Mouse (Mus musculus) ovary, adult 18-20 months (tissue): ENCODE results near the gene Cd300lg.

ENCODE experiments used
- DNase-seq: peaks from one replicate; pipeline ENCODE4 v3.0.0; 2022; ENCODE audit warnings: low spot score, mixed read lengths

The Cd300lg gene

DNA sequence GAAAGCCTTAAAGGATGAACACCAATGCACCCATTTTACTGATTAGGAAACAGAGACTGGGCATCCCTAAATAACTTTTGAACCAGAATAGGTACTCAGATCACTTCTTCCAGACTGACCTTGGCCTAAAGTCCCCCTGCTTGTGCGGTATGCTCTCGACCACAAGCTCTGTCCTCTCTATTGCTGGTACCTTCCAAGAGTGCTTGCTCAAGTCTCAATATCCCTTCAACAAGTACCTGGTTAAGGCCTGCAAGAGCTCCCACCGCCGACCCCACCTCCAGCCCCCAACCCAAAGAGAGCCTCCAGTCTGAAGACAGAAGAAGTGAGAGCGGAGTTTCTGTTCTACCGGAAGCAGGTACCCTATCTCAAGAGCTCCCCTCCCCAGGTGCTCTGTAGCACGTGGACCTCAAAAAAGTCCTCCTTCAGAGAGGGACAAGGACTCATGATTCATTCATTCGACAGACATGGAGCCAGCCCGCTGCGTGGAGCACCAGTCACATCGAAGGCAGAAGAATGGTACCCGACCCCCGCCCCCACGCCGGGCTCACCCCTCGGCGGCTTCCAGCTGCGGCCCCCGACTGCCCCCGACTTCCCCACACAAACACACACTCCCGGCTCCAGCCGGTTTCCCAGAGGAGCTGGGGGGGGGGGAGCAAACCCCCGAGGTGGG is 15.2 kb upstream of the Cd300lg start:
- DNase-seq = no peak

DNA sequence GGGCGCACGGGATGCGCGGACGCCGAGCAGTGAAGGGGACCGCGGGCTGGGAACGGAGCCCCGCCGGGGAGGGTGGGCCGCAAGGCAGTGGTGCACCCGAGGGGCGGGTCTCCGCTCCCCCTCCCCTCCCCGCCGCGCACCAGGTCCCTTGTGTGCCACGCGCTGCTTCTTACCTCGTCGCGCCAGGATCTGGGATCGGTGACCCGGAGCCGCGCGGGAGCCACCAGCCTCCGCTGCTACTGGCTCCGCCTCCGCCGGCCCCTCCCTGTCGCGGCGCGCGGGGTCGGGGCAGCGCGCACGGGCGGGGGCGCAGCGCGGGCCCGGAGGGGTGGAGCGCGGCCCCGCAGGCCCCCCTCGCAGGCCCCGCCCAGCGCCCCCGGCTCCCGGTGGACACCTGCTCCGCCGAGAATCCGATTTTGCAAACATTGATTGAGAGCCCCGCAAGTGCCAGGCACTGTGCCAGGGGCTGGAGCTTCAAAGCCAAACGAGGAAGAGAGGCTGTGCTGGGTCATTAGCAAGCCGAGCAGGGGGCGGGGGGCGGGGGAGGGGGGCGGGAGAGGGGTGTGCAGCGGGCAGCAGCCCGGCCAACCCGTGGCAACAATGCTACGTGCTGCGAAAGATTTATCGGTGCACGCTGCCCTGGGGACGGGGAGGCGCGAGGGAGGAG is 14.5 kb upstream of the Cd300lg start:
- peak; percentile 77 for DNase-seq

DNA sequence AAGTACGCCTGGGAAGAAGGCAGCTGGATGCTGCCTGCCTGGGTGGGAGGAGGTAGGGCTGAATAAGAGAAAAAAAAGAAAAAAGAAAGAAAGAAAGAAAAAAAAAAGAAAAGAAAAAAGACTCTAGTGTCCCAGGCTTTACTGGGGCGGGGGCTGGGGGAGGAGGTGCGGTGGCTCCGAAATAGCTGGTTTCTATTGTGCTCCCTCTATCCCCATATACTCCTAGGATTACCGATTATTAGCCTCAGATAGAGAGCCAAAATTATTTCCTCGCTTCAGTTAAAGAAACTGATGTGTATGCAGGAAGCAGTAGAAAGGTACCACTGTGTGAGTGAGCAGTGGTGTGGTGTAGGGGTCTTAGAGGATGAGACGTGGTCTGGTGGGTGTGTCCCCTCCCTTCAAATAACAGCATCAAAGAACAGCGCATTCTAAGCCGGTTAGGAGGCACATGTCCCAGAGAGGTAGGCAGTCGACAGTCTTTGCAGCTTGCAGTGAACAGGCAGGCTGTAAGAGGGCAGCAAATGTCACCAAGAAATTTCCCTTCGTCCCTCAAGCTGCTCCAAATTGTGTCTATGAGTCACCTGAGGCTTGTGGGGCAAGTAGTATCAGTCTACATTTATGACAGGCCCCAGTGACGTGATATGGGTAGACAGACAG is 13.8 kb upstream of the Cd300lg start:
- no peak for DNase-seq

DNA sequence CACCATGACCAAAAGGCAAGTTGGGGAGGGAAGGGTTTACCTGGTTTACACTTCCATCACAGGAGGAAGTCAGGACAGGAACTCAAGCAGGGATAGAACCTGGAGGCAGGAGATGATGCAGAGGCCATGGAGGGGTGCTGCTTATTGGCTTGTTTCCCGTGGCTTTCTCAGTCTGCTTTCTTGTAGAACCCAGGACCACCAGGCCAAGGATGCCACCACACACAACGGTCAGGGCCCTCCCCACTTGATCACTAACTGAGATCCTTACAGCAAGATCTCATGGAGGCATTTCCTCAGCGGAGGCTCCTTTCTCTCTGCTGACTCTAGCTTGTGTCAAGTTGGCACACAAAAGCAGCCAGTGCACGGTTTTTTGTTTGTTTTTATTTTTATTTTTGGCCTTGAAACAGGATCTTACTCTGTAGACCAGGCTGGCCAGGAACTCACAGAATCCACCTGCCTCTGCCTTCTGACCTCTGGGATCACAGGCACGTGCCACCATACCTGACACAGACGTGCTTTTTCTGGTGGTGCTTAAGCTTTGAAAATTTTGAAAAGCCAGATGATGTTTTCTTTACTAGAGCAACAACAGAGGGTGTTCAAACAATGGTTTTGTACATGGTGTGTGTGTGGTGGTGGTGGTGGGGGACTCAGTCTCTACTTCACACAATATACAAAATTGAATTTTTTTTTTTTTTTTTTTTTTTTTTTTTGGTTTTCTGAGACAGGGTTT is 13.1 kb upstream of the Cd300lg start, which contains the start of gene Mpp3:
TSS of gene Mpp3 (minus strand) at position 375 of the 730 bp plus-strand sequence.
- DNase-seq = no peak

DNA sequence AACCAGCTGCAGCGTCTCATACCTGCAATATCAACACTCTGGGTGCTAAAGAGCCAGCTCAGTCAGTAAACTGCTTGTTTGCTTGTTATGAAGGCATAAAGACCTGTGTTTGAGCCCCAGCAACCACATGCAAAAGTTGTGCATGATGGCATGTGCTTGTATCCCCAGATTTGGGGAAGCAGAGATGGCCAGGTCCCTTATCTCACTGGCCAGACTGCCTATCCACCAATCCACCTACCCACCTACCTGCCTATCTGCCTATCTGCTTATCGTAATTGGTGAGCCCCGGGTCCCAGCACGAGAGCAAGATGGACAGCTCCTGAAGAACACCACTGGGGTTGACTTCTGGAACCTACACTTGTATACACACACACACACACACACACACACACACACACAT is 12.0 kb upstream of the Cd300lg start:
- DNase-seq = no peak

DNA sequence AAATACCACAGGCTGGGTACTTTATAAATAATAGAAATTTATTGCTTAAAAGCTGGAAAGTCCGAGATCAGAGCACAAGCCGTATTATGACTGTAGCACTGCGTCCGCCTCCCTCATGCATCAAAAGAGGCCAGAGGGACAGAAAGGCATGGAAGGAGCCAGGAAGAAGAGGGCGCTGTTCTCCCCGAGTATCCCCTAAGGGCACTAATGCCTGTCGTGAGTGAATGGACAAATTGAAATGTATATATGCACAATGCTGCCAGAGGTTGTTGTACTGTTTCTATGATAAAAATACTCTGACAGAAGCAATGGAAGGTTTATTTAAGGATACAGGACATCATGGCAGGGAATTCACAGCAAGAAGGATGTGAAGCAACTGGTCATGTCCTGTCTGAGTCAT is 11.3 kb upstream of the Cd300lg start:
- no peak for DNase-seq

DNA sequence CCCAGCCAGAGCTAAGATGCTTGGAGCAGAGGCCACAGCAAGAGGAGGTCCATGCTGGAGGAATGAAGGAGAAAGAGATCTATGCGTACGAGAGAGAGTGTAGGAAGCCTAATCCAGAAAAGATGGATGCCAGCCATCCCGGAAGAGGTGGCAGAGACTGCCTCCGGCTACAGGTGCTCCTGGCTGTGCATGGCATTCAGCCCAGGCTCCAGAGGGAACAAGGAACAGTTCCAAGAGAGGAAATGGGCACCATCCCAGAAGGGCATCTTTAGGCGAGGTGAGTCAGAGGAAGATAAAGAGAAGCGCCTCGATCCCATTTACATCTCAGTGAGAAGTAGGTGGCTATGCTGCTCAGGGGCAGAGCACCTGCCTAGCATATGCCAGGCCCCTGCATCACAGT is 10.2 kb upstream of the Cd300lg start:
- no peak for DNase-seq

DNA sequence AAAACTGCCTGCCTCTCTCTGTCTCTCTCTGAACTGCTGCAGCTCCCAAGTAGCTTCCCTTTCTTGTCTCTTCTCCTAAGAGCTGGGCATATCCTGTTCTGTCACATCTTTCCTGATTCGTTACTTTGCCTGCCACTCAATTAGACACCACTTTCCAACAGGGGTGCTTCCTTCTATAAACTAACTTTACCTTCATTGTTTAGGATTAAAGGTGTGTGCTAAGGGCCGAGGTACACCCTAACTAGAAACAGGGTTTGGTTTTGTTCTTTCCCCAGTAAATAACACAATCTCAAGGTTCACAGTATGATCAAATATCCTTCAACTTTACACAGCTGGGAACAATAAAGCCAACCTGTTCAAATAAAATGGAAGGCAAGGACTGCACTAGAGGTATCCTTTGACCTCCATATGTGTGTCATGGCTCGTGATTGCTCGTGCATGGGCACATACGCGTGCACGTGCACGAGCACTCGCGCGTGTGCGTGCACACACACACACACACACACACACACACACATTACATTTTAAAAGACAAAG is 8.2 kb upstream of the Cd300lg start:
- no peak for DNase-seq

DNA sequence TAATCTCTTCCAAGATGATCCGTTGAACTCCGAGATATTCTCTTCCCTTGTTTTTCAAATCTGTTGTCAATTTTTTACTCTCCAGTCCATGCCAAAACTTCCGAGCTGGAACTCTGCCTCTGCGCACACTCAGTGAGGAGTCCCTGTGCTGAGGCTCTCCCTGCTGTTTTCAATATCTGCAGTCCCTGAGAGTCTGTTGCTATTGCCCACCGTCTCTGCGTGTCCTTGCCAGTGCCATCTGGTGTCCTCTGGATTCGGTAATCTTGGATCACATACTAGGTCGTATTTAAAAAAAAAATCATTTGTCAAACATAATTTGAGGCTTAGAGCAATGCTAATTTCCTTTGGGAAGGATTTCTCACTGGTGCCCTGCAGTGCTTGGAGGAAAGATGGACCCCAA is 6.4 kb upstream of the Cd300lg start:
- peak; percentile 50 for DNase-seq

DNA sequence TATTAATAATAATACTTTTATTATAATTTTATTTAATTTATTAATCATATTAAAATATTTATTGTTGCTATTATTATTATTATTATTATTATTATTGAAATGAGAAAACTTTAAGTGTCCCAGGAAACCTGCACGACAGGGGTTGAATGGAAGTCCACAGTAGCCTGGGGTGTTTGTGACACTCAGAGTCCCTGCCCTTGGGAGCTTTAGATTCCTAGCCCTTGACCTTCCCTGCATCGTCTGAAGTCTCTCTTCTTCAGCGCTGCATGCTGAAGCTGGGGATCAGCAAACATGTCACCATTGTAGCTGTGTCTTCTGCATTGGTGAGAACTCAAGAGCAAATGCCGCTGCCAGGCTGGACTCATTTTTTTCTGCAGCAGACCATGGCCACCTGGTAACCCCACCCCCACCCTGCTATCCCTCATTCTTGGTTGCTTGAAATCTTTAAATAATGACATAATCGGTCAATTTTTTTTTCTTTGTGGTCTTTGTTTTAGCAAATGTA is 5.8 kb upstream of the Cd300lg start:
- no peak for DNase-seq

DNA sequence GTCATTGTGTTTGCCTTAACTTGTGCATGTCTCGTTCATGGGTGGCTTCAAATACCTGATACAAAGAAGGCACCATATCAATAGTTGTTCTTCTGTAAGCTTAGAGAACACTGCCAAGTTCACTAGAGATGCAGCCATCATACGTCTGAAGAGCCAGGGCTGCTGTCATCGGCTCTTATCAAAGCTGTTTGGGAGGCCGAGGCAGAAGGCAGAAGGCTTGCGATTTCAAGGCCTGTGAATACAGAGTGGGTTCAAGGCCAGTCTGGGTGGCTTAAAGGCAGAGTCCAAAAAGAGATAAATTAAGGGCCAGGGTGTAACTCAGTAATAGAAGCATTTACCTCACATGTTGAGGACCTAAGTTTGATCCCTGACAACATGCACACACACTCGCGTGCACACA is 5.0 kb upstream of the Cd300lg start:
- DNase-seq = peak; percentile 47

DNA sequence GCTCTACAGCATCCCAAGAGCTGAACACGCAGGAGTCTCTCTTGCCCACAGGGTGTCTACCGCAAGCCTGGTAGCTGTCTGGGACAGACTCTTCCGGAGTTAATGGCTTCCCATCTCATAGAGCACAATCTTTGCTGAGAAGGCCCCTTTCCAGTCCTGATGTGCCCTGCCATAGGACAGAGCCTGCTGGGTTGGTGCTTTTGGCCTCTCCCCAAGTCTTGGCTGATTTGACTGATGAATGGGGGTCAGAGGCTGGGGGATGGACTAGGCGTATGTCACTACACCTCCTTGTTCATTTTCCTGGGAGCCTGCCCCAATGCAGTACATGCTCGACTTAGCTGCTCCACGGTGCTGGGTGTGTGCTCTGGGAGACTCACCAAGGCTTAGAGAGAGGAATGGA is 3.5 kb upstream of the Cd300lg start:
- DNase-seq = no peak

DNA sequence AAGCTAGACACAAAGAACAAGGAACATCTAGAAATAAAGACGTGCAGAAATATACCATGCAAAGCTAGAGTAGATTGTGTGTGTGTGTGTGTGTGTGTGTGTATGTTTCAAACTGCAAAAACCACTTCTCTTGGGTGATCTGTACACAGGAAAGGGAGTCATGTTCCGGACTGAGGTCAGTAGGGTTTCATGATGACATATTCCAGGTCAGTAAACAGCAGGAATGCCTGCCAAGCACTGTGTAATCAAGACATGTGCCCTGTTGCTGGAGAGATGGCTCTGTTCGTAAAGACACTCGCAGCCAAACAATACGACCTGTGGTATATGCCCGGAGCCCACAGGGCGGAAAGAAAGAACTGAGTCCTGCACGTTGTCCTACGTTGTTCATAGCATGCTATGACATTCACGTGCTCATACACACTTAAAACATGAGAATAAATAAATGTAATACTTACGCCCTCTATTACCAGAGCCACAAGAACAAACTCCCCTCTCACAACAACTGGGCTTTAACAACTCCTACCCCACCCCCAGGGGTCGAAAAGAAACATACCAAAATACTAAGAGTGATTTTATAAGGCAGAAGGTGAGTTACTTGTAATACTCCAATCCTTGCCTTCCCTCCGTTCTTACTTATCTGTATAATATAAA is 1.7 kb upstream of the Cd300lg start:
- DNase-seq = no peak

DNA sequence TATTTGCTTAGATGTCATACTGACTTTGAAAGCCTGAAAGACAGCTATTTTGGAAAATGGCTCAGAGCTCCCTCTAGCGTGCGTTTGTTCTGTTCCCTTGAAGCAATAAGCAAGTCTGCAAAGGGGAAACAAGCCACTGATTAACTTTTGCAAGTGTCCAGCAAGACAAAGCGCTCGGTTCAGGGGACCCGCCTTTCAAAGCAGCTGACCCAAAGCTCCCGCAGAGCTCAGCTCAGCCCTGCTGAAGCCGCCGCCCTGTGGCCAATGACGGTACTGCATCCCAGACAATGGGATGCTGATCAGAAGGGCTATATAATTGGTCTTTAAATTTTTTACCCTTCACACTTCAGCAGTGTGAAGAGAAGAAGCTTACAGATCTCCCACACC is 1.2 kb upstream of the Cd300lg start:
- peak; percentile 80 for DNase-seq

DNA sequence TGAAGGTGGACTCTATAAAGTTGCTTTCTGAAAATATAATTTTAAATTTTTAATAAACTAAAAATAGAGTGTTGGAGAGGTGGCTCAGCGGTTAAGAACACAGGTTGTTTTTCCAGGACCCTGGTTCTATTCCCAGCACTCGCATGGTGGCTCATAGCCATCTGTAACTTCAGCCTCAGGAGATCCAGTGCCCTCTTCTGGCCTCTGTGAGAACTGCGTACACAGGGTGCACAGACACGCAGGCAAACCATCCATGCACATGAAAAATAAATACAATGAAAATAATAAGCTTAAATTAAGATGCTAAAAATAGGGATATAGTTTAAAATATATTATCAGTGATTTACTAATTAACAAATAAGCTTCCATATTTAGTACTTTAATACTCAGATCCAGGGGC is 663 bp upstream of the Cd300lg start:
- DNase-seq = no peak

DNA sequence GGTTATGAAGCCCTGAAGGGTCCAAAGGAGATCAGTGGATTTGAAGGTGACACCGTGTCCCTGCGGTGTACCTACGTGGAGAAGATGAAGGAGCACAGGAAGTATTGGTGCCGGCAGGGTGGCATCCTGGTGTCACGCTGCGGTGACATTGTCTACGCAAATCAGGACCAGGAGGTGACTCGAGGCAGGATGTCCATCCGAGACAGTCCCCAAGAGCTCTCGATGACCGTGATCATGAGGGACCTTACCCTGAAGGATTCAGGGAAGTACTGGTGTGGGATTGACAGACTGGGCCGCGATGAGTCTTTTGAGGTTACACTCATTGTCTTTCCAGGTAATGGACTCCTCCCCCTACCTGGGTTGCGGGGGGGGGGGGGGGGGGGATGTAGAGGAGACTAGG is 1.7 kb downstream of the Cd300lg start:
- no peak for DNase-seq

DNA sequence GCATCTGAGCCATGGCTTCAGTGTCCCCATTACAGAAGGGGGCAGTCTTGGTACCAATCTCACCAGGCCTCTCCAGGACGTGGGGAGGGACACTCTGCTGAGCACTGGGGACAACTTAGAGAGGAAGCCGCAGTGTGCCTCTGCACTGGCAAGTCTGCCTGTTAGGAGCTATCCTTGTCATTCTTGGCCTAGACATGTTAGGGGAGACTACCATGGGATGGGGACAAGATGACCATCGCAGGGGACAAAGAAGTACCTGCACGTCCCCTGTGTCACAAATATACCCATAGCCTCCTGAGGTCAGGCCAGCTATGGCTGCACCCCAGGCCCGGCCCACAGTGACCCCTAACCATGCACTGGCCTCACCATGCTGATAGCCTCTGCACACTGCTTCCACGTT is 2.1 kb downstream of the Cd300lg start:
- DNase-seq = no peak

DNA sequence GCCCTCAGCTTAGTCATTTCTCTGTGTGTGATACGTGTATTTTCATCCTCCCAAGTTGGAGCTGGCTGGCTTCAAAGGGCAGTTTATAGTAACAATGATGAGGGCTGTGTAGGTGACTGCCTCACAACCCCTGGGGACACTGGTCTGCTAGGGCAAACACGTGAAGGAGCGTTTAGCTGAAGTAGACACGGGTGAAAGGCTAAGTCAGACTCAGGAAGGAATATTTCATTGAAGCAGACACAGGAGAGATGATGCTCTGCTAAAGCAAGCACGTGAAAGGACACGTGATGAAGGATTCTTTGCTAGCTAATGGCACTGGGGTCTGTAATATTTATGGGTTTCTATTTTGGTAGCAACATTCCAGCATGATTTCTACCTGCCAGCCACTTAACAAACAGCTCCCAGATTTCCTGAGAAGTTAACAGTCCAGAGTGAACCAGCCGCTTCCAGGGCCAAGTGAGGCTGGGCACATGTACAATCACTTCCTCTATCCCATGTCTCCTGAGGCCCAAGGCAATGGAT is 3.4 kb downstream of the Cd300lg start:
- DNase-seq = no peak

DNA sequence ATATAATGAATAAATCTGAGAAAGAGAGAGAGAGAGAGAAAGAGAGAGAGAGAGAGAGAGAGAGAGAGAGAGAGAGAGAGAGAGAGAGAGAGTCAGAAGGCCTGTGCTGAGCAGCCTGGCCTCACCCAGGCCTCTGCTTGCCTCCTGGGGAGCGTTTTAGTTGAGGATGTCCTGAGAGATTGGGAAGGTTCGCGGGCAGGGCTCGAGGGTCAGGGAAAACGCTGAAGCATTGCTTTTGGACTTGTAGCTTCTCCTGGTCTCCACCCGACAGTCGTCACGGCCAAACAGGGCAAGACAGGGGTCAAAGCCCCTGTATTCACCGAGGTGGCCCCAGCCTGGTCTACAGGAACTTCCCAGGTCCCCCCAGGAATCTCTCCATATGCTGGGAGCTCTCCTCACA is 5.3 kb downstream of the Cd300lg start:
- no peak for DNase-seq

DNA sequence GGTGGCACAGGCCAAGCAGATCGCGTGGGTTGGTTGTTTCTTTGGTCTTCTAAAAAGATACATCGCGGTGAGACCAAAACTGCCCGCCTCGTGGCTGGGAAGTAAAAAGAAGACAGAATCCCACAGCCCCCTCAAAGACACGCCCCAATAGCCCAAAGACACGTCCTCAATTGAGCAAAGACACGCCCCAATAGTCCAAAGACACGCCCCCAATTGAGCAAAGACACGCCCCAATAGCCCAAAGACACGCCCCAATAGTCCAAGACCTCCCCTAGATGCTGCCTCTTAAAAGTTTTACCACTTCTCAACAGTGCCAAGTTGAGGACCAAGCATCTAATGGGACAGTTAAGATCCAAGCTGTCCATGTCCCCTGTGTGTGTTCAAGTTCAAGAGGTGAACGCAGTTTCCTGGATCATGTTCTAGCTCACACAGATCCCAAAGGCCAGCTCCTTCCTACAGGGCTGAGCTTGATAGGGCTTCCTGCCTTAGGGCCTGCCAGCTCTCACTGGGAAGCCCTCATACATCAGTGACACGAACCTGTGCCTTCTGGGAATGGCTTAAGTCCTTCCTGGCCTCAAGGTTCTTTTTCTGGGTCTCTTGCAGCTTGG is 8.7 kb downstream of the Cd300lg start:
- no peak for DNase-seq

DNA sequence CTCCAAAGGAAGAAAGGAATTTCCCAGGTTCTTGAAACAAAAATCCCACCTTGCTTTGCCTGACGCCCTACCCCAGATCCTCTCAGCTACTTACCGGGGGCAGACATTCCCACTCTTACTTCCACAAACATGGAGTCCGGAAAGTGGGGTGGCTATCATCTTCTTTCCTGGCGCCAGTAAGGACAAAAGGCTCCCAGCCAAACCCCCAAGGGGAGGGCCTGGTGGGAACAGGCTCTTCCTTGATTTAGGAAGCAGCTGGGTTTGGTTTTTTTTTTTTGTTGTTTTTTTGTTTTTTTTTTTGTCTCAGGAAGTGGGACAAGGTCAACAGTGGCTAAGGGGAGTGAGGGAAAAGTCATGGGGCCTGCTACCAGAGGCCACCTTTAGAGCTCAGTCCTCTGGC is 10.2 kb downstream of the Cd300lg start:
- peak; percentile 40 for DNase-seq
